Mouse (Mus musculus) heart, postnatal 0 days (tissue): ENCODE data around the gene Nf2. TPM values are rescaled to one million over a fixed set of nuclear protein-coding genes. Genes with fewer than 3 reads are reported as not detected.
A peak's percentile ranks its signal among the peaks of the same experiment; 100 is the strongest.

Experiments used
- ATAC-seq: fragments of 200-750 bp; cut with Nextera tagmentation; 2 replicates; pipeline ENCODE4 v1.8.0; 2017; ENCODE audit warnings: low read depth, moderate number of reproducible peaks, moderate library complexity; ENCODE audit not compliant: insufficient read depth
- DNase-seq: peaks from one replicate; pipeline ENCODE4 v3.0.0-alpha.2; 2016; ENCODE audit warnings: low spot score
- H3K27ac ChIP-seq: fragments of 300-500 bp; sonication (generic); 2 replicates; pipeline ENCODE4 v1.5.1; 2014; ENCODE audit warnings: low read depth, mild to moderate bottlenecking
- H3K27me3 ChIP-seq: fragments of 300-500 bp; sonication (generic); 2 replicates; pipeline ENCODE4 v1.6.1; 2014; ENCODE audit warnings: low read length, mixed read lengths; ENCODE audit not compliant: control insufficient read depth, insufficient read depth
- H3K36me3 ChIP-seq: fragments of 300-500 bp; sonication (generic); replicated peaks from 2 replicates; pipeline ENCODE4 v1.6.1; 2014; ENCODE audit warnings: low read length, mixed read lengths; ENCODE audit not compliant: control insufficient read depth, insufficient read depth
- H3K4me1 ChIP-seq: fragments of 300-500 bp; sonication (generic); 2 replicates; pipeline ENCODE4 v1.6.1; 2014; ENCODE audit warnings: antibody characterized with exemption; ENCODE audit not compliant: control insufficient read depth, insufficient read depth
- H3K4me2 ChIP-seq: fragments of 300-500 bp; sonication (generic); 2 replicates; pipeline ENCODE4 v1.6.1; 2014; ENCODE audit warnings: low read depth, mild to moderate bottlenecking, low read length, moderate library complexity
- H3K4me3 ChIP-seq: fragments of 300-500 bp; sonication (generic); 2 replicates; pipeline ENCODE4 v1.5.1; 2014; ENCODE audit warnings: low read depth, low read length
- H3K9ac ChIP-seq: fragments of 300-500 bp; sonication (generic); replicated peaks from 2 replicates; pipeline ENCODE4 v1.6.1; 2014; ENCODE audit warnings: low read depth, low read length, mixed read lengths
- H3K9me3 ChIP-seq: fragments of 300-500 bp; sonication (generic); replicated peaks from 2 replicates; pipeline ENCODE4 v1.6.1; 2016; ENCODE audit warnings: low read length; ENCODE audit not compliant: control insufficient read depth
- CTCF ChIP-seq: IDR thresholded peaks from 2 replicates; pipeline ENCODE4 v1.5.1; 2016; ENCODE audit warnings: antibody characterized with exemption, control low read depth, low read depth
- EP300 ChIP-seq: IDR thresholded peaks from 2 replicates; pipeline ENCODE4 v1.6.1; 2016; ENCODE audit warnings: antibody characterized with exemption, low read depth
- WGBS: fragments of 180-500 bp; shearing (Covaris S2); extraction: QIAGEN DNeasy Blood & Tissue Kit; methylation state at CpG from one replicate; pipeline ENCODE4 v1.1.7; 2014; 5-methylcytosine and 5-hydroxymethylcytosine counted together
- polyA plus RNA-seq: library from polyadenylated mRNA; unstranded; fragments of >200 nt; fragmentation: Nextera tagmentation; extraction: Ambion mirVana; gene quantifications from 2 replicates; pipeline ENCODE4 v1.2.1, GENCODE M21; 2015
- total RNA-seq: library from RNA; depleted of rRNA; stranded (reverse); fragments of >200 nt; gene quantifications from 2 replicates; pipeline ENCODE4 v1.2.3, GENCODE M21; 2014; ENCODE audit warnings: low replicate concordance; rRNA removed

Gene Nf2
- total RNA-seq (50.0 and 56.3 TPM in 2 replicates), polyA plus RNA-seq (33.5 and 36.7 TPM in 2 replicates)

DNA sequence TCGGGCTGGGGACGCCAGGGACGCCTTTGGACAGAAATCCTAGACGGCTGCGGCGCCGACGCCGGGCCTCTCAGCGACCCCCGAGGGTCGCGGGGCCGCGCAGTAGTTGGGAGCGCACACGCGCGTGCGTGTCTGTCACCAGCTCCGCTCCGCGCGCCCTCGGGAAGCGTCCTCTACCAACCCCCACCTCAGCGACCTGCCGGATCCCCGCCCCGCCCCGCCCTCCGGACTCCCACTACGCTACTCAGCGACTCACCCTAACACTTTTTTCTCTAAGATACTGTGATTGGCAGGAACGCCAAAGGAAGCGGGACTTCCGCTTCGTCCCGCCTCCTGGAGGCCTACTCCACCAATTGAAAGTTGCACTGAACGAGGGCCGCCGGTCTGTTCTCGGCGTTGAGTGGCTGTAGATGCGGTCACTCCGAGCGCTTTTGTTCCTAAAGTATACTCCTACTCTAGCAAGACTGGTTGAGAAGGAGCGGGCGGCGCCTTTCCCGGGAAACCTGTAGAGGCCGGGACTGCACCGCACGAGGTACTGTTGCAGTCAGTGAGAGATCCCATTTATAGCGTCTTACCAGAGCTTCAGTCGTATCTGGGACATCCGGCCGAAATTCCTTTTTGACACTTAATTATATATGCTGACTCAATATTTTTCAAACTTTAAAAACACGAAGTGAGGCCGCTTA is at the start of gene Nf2:
Gene Nf2 (minus strand): TSS at position 279 of the 686 bp plus-strand sequence.
- Histone ChIP-seq H3K4me2 (peak within 1 kb of the TSS; percentile 82), H3K9ac (peak within 1 kb of the TSS; percentile 93), H3K27me3 (no peaks in the 10 kb centered on the region), H3K9me3 (no peaks in the 10 kb centered on the region), H3K36me3 (no peaks in the 10 kb centered on the region), H3K27ac (peak within 1 kb of the TSS; percentile 83), H3K4me1 (peaks cover 10% of the 10 kb centered on the region; the same call in 1 of the 2 replicates), H3K4me3 (peak within 1 kb of the TSS; percentile 81)
- ATAC-seq (peak; percentile 98), DNase-seq (peak; percentile 99)
- TF ChIP-seq EP300 (no peak), CTCF (0 out of 2 replicates have a peak, but pooled peaks have one; percentile 10)
- under 1% methylated on average over 56 of the region's 60 CpGs for WGBS

DNA sequence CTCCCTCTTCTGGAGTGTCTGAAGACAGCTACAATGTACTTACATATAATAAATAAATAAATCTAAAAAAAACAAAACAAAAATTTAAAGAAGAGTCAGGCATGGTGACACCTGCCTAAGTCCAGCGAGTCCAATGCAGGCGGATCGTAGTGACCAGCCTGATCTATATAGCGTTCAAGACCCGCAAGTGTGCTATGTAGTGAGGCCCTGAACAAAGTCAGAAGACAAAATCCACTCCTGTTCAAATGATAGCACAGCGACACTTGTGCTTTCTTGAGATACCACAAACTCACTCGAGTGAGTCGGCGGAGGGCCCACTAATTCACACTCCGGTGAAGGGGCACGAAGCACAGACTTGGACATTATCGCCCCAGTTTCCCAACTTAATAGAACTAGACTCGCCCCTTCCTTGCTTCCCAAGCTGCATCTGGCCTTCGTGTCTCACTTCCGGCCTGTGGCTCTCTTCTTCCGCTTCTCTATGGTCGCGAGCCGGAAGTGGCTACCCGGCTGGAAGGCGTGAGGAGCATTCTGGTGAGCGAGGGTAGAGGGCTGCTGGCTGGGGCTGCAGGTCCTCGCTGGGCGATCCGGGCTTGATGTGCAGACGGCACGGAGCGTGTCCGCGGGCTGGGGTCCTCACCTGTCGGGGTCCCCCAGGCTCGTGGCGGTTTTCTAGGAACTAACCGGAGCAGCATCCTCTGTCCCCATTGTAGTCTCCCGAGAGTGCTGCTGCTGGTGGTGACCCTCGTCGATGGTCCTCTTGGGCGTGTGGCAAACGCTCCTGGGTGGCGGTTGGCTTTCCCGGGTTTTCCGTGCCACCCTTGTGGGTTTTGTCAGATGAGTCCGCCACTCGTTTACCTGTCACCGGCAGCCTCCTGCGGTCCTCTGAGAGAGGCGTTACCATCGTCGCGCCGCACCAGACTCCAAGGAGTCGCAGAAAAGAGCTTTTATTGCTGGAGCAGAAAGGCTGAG is 45.8 kb upstream of the Nf2 start, which contains the start of gene Thoc5:
Gene Thoc5 (plus strand): TSS at position 473 of the 969 bp plus-strand sequence.
- ATAC-seq (peak; percentile 94), DNase-seq (peak; percentile 86)
- Histone ChIP-seq H3K4me2 (peak within 1 kb of the TSS; percentile 80), H3K27ac (peak within 1 kb of the TSS; percentile 60), H3K36me3 (0 out of 2 replicates have a peak, but pooled peaks cover 5% of the 10 kb centered on the region), H3K4me3 (peak within 1 kb of the TSS; percentile 81), H3K9ac (peak within 1 kb of the TSS; percentile 69), H3K27me3 (no peaks in the 10 kb centered on the region), H3K9me3 (no peaks in the 10 kb centered on the region), H3K4me1 (peaks cover 8% of the 10 kb centered on the region)
- 3% methylated on average over 52 of the region's 52 CpGs for WGBS
- TF ChIP-seq CTCF = no peak
- TF ChIP-seq EP300 = no peak

DNA sequence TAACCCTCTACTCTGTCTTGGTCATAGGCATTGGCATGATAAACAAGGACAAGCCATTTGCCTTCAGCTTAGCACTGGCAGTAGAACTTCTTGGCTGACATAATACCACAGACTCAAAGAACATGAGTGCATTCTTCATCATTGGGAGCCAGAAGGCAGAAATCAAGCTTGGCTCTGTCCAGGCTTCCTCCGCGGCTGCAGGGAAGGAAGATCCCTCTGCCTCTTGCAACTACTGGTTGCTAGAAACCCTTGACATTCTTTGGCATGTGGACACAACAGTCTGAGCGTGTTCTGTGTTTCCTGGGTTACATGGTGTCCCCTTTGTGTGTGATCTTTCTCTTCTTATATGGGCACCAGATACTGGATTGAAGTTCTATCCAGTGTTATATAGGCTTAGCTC is 37.7 kb upstream of the Nf2 start:
- 86% methylated on average over 3 of the region's 3 CpGs for WGBS

DNA sequence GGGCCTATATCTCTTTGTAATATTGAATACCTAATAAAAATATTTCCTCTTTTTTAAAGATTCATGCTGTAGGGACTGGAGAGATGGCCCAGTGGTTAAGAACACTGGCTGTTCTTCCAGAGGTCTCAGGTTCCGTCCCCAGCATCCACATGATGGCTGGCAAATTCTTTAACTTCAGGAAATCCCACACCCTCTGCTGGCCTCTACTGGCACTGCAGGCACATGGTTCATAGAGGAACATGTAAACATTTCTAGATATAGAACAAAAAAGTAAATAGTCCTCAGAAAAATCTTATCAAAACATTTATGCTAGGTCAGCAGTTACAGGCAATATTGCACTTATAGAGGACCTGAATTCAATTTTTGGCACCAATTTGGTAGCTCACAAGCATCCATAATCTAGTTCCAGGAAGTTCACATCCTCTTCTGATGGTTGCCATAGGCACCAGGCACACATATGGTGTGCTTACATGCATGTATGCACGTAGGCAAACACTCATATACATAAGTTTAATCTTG is 36.1 kb upstream of the Nf2 start:
- H3K4me3 ChIP-seq = no peak overlapping the region
- H3K9ac ChIP-seq = no peak overlapping the region
- H3K27ac ChIP-seq = no peak overlapping the region
- WGBS = 50% methylated on average over 2 of the region's 2 CpGs
- no peak for DNase-seq
- no peaks in the 10 kb centered on the region for H3K4me1 ChIP-seq
- TF ChIP-seq CTCF = peak; percentile 43
- TF ChIP-seq EP300 = no peak
- no peak overlapping the region for H3K4me2 ChIP-seq
- H3K27me3 ChIP-seq = no peaks in the 10 kb centered on the region
- no peaks in the 10 kb centered on the region for H3K36me3 ChIP-seq
- H3K9me3 ChIP-seq = no peaks in the 10 kb centered on the region
- no peak for ATAC-seq

More for the DNA sequence above, 37.7 kb upstream of the Nf2 start:
- Histone ChIP-seq H3K36me3 (no peaks in the 10 kb centered on the region), H3K4me3 (no peak overlapping the region), H3K4me1 (no peaks in the 10 kb centered on the region), H3K4me2 (no peak overlapping the region), H3K9ac (no peak overlapping the region), H3K9me3 (no peaks in the 10 kb centered on the region), H3K27ac (no peak overlapping the region), H3K27me3 (no peaks in the 10 kb centered on the region)
- no peak for ATAC-seq
- DNase-seq = no peak
- TF ChIP-seq EP300 = no peak
- no peak for TF ChIP-seq CTCF
